Mouse (Mus musculus): ENCODE data around the gene Atp1b4. TPM values are rescaled to one million over a fixed set of nuclear protein-coding genes. Genes with fewer than 3 reads are reported as not detected.

Atp1b4 gene
- not detected for total RNA-seq (2023)

DNA sequence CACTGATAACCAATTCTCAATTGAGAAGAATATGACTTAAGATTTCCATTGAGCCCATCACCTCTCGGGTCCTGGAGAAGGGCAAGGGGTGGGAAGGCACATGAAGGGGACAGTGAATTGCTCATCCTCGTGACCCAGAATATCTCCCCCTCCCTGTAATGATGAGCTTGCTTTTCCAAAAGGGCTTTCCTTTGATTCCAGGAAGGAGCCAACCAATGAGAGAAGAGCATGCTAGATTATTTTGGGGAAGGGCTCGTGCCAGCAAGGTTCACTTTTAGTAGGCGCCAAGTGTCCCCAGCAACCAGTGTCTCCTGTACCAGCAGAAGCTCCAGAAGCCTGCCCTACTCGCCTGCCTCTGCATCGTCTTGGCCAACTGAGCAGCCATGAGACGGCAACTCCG, at the start of gene Atp1b4:
Atp1b4 (plus strand) TSS at position 301 of the 400 bp plus-strand sequence.

Other genes with a start within 250 kb of the Atp1b4 start
- not detected for gene Rhox10, start 249.7 kb upstream of the Atp1b4 start, total RNA-seq (2023)
- not detected for gene Rhox11, start 231.0 kb upstream of the Atp1b4 start, total RNA-seq (2023)
- not detected for gene Rhox12, start 205.3 kb upstream of the Atp1b4 start, total RNA-seq (2023)
- gene Rhox13, start 195.0 kb upstream of the Atp1b4 start, total RNA-seq (2023): not detected
- gene Zbtb33, start 126.4 kb upstream of the Atp1b4 start, total RNA-seq (2023): 10 to 100 TPM; 16.4 to 18.8 TPM
- gene Tmem255a, start 63.7 kb upstream of the Atp1b4 start, total RNA-seq (2023): not detected
- 100 to 1,000 TPM; 222 to 235 TPM for gene Lamp2, start 140.3 kb downstream of the Atp1b4 start, total RNA-seq (2023)

Data from neutrophil, adult 83 days (primary cell).